Mouse (Mus musculus): ENCODE measurements around the gene Cacna1e. TPM values are rescaled to one million over a fixed set of nuclear protein-coding genes. Genes with fewer than 3 reads are reported as not detected.

The Cacna1e gene
- polyA plus RNA-seq, 1 experiment from 2014 or later = 1.4 TPM

DNA sequence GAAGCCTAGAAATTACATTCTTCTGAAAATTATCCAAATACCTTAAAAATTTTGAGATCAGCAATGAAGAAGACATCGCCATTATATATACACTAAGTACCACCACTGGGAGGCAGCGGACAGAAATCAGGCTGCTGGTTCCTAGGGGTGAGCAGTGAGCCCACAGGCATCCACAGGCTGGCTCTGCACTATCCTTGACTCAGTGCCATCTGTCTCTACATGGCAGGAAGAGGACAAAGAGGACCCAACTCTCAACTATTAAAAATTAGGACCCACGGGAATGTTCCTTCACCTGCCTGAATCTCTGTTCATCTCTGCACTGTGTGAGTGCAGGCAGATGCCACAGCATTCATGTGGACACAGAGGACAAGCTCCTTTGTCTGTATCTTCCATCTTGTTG, 79.3 kb downstream of the Cacna1e start:
- no peaks in the 10 kb centered on the region for H3K9me3 ChIP-seq (ENCODE audit: control insufficient read depth, low read length)
- no peak for DNase-seq (ENCODE audit: low spot score)
- 90% methylated on average over 3 of the region's 3 CpGs for WGBS

DNA sequence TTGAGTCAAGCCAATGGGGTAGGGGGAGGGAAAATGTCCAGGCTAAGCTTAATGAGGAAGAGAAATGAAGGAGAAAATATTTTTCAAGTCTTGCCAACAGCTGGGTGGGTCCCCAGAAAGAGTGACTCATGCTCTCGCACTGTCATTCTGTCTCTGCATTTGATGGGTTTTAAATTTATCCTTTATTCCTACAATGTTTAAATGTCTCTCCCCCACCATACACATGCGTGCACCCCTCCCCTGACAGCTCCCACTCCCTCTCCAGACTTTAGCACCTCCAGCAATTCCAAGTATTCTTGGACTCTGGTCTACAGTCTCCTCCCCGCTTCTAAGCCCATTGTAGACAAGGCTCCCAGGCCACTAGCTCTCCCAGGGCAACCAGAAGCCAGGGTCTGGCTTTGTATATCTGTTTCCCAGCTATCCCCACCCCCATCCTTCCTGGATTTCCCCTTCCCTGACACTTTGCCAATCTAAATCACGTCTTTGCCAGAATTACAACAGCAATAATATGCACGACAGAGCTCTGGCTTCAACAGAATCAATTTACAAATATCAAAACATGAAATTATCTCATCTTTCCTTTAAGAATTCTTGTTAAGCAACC, 81.9 kb downstream of the Cacna1e start:
- no peak overlapping the region for H3K4me2 ChIP-seq (ENCODE audit: low read depth, low read length, severe bottlenecking)
- no peak overlapping the region for H3K27ac ChIP-seq (ENCODE audit: low read depth, low read length)
- no peaks in the 10 kb centered on the region for H3K4me1 ChIP-seq (replicated peaks; ENCODE audit: control insufficient read depth, insufficient read depth, low read length)
- H3K36me3 ChIP-seq (ENCODE audit: control insufficient read depth, insufficient read depth, low read length) = no peaks in the 10 kb centered on the region
- WGBS = 84% methylated on average over 5 of the region's 5 CpGs
- H3K27me3 ChIP-seq (ENCODE audit: control insufficient read depth, insufficient read depth, low read length) = no peaks in the 10 kb centered on the region
- no peaks in the 10 kb centered on the region for H3K9me3 ChIP-seq (ENCODE audit: control insufficient read depth, low read length)
- H3K4me3 ChIP-seq (ENCODE audit: low read depth, low read length) = no peak overlapping the region
- ATAC-seq (replicated peaks; ENCODE audit: low FRiP score) = no peak
- no peak overlapping the region for H3K9ac ChIP-seq (ENCODE audit: low read length)
- DNase-seq (ENCODE audit: low spot score) = no peak

More for the DNA sequence above, 79.3 kb downstream of the Cacna1e start:
- Histone ChIP-seq H3K4me2 (ENCODE audit: low read depth, low read length, severe bottlenecking) (no peak overlapping the region), H3K36me3 (ENCODE audit: control insufficient read depth, insufficient read depth, low read length) (no peaks in the 10 kb centered on the region), H3K27ac (ENCODE audit: low read depth, low read length) (no peak overlapping the region), H3K27me3 (ENCODE audit: control insufficient read depth, insufficient read depth, low read length) (no peaks in the 10 kb centered on the region), H3K9ac (ENCODE audit: low read length) (no peak overlapping the region), H3K4me1 (replicated peaks; ENCODE audit: control insufficient read depth, insufficient read depth, low read length) (no peaks in the 10 kb centered on the region), H3K4me3 (ENCODE audit: low read depth, low read length) (no peak overlapping the region)
- no peak for ATAC-seq (replicated peaks; ENCODE audit: low FRiP score)

DNA sequence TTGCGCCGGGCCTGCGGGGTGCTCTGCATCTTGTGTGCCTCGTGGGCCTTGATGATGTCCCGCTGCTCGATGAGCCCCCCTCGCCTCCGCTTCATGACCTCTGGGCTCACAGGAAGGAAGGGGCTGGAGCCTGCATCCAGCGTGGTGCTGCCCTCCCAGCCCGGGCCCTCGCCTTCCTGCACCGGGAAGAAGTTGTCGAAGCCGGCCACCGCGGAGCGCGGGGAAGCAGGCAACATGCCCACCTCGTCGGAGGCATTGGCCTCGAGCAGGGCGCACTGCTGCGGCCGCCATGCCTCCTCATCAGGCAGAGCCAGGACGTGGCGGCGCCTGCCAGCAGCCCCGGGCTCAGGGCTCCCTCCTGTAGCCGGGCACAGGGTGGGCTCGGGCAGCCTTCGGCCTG, 85.0 kb downstream of the Cacna1e start:
- WGBS = 82% methylated on average over 31 of the region's 31 CpGs
- Histone ChIP-seq H3K9ac (ENCODE audit: low read length) (no peak overlapping the region), H3K4me1 (replicated peaks; ENCODE audit: control insufficient read depth, insufficient read depth, low read length) (no peaks in the 10 kb centered on the region), H3K4me3 (ENCODE audit: low read depth, low read length) (no peak overlapping the region), H3K36me3 (ENCODE audit: control insufficient read depth, insufficient read depth, low read length) (no peaks in the 10 kb centered on the region), H3K4me2 (ENCODE audit: low read depth, low read length, severe bottlenecking) (no peak overlapping the region), H3K27ac (ENCODE audit: low read depth, low read length) (no peak overlapping the region), H3K27me3 (ENCODE audit: control insufficient read depth, insufficient read depth, low read length) (no peaks in the 10 kb centered on the region), H3K9me3 (ENCODE audit: control insufficient read depth, low read length) (no peaks in the 10 kb centered on the region)
- ATAC-seq (replicated peaks; ENCODE audit: low FRiP score) (no peak), DNase-seq (ENCODE audit: low spot score) (no peak)

DNA sequence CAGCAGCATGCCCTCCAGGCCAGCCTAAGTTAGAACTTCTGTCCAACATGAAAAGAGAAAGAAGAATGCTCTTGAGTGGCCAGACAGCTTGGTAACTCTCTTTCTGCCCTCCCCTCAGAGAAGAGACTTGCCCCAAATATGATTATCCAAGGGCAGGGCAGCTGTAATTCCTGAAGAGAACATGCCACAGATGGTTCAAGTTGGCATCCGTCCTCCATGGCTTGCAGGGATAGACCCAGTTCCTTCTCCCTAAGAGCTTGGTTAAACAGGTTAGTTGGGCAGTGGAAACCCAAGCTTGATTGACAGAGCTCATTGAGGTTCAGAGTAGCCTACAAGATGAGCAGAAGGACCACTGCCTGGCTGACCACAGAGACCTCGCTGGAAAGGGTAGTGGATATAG, 85.5 kb downstream of the Cacna1e start:
- DNase-seq (ENCODE audit: low spot score) (no peak), ATAC-seq (replicated peaks; ENCODE audit: low FRiP score) (no peak)
- H3K27me3 ChIP-seq (ENCODE audit: control insufficient read depth, insufficient read depth, low read length) = no peaks in the 10 kb centered on the region
- H3K9ac ChIP-seq (ENCODE audit: low read length) = no peak overlapping the region
- H3K9me3 ChIP-seq (ENCODE audit: control insufficient read depth, low read length) = no peaks in the 10 kb centered on the region
- 80% methylated on average over 2 of the region's 2 CpGs for WGBS
- no peak overlapping the region for H3K27ac ChIP-seq (ENCODE audit: low read depth, low read length)
- no peaks in the 10 kb centered on the region for H3K4me1 ChIP-seq (replicated peaks; ENCODE audit: control insufficient read depth, insufficient read depth, low read length)
- H3K4me2 ChIP-seq (ENCODE audit: low read depth, low read length, severe bottlenecking) = no peak overlapping the region
- H3K4me3 ChIP-seq (ENCODE audit: low read depth, low read length) = no peak overlapping the region
- no peaks in the 10 kb centered on the region for H3K36me3 ChIP-seq (ENCODE audit: control insufficient read depth, insufficient read depth, low read length)

DNA sequence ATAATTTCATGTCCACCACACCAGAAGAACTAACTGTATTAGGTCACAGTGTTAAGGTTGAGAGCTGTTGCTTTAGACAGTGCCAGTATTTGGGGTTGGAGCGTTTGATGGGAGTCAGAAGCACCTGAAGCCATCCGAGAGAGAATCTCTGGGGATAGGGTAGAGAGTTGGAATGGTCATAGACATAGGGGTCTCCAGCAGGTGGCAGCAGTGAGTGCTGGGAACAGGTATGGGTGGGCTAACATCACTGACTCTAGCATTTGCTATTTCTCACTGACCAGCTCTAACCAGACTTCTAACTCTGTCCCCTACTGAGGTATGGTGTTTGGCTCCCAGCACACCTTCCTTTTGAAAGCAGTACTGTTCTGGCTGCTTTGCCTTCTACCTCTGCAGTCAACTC, 87.6 kb downstream of the Cacna1e start:
- ATAC-seq (replicated peaks; ENCODE audit: low FRiP score) = 0 out of 2 replicates have a peak, but pooled peaks have one; percentile 61
- Histone ChIP-seq H3K9me3 (ENCODE audit: control insufficient read depth, low read length) (no peaks in the 10 kb centered on the region), H3K36me3 (ENCODE audit: control insufficient read depth, insufficient read depth, low read length) (no peaks in the 10 kb centered on the region), H3K4me3 (ENCODE audit: low read depth, low read length) (no peak overlapping the region), H3K4me1 (replicated peaks; ENCODE audit: control insufficient read depth, insufficient read depth, low read length) (no peaks in the 10 kb centered on the region), H3K27me3 (ENCODE audit: control insufficient read depth, insufficient read depth, low read length) (no peaks in the 10 kb centered on the region), H3K9ac (ENCODE audit: low read length) (no peak overlapping the region), H3K4me2 (ENCODE audit: low read depth, low read length, severe bottlenecking) (no peak overlapping the region), H3K27ac (ENCODE audit: low read depth, low read length) (no peak overlapping the region)
- 63% methylated on average over 2 of the region's 2 CpGs for WGBS
- peak; percentile 68 for DNase-seq (ENCODE audit: low spot score)

DNA sequence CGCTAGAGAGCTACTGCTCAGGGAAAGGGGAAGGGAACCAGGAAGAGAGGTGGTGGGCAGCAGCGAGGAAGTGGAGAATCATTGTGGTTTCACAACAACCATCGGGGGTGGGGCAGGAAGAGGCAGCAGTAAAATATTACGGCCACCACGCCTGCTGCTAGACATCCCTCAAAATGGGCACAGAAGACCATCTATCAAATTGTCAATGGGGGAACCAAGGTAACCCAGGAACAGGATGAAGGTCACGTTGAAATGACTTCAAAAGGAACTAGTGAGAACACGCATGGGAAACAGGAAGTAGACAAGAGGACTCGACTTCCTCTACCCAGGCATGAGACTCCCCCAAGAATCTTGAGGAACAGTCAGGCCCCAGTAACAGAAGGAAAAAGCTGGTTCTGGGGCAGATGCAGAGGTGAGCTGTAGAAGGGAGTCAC, 89.8 kb downstream of the Cacna1e start:
- WGBS = 88% methylated on average over 8 of the region's 8 CpGs
- Histone ChIP-seq H3K9me3 (ENCODE audit: control insufficient read depth, low read length) (no peaks in the 10 kb centered on the region), H3K9ac (ENCODE audit: low read length) (no peak overlapping the region), H3K4me3 (ENCODE audit: low read depth, low read length) (no peak overlapping the region), H3K4me2 (ENCODE audit: low read depth, low read length, severe bottlenecking) (no peak overlapping the region), H3K4me1 (replicated peaks; ENCODE audit: control insufficient read depth, insufficient read depth, low read length) (no peaks in the 10 kb centered on the region), H3K27ac (ENCODE audit: low read depth, low read length) (no peak overlapping the region), H3K36me3 (ENCODE audit: control insufficient read depth, insufficient read depth, low read length) (no peaks in the 10 kb centered on the region), H3K27me3 (ENCODE audit: control insufficient read depth, insufficient read depth, low read length) (no peaks in the 10 kb centered on the region)
- no peak for DNase-seq (ENCODE audit: low spot score)
- ATAC-seq (replicated peaks; ENCODE audit: low FRiP score) = no peak

DNA sequence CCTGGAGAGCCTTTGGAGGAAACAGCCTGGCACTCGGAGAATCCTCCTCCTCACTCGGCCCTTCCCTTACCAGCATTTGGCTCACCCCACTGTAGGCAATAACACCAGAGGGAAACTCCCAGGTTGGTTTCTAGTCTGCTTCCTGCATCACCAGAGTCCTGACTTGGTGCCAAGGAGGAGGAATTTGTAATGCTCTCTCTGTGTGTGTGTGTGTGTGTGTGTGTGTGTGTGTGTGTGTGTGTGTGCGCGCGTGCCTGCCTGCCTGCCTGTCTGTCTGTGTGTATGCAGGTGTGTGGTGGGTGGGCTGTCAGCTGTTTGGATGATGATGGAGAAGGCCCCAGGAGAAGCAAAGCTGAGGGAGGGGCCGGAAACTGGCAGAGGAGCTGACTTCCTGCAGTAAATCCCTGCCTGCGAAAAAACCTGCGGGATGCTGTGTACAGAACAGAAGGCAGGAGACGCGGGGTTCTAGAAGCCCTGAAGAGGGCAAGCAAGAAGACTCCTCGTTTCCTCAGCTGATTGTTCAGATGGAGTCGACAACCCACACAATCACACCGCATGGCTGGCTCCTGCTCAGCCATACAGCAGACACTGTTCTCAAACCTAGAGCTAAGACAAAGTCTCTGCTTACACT, 92.6 kb downstream of the Cacna1e start:
- WGBS = 83% methylated on average over 13 of the region's 13 CpGs
- ATAC-seq (replicated peaks; ENCODE audit: low FRiP score) = no peak

DNA sequence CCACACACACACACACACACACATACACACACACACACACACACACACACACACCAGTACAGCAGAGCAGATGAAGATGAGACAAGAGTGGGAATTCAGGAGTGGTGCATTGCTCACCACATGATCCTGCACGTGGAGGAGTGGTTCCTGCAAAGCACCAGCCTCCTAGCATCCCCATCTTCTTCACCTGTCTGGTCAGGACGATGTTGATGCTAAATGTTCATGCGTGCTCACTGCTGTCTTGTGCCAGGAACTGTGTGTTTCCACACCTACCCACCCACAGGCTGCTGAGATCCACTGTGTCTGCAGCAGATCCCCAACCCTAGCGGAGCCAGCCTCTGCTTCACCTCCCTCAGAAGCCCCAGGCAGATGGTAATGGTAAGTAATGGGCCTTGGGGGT, 95.8 kb downstream of the Cacna1e start:
- Histone ChIP-seq H3K9ac (ENCODE audit: low read length) (no peak overlapping the region), H3K4me3 (ENCODE audit: low read depth, low read length) (no peak overlapping the region), H3K9me3 (ENCODE audit: control insufficient read depth, low read length) (no peaks in the 10 kb centered on the region), H3K27ac (ENCODE audit: low read depth, low read length) (no peak overlapping the region), H3K4me2 (ENCODE audit: low read depth, low read length, severe bottlenecking) (no peak overlapping the region), H3K36me3 (ENCODE audit: control insufficient read depth, insufficient read depth, low read length) (no peaks in the 10 kb centered on the region), H3K27me3 (ENCODE audit: control insufficient read depth, insufficient read depth, low read length) (no peaks in the 10 kb centered on the region), H3K4me1 (replicated peaks; ENCODE audit: control insufficient read depth, insufficient read depth, low read length) (no peaks in the 10 kb centered on the region)
- DNase-seq (ENCODE audit: low spot score) (no peak), ATAC-seq (replicated peaks; ENCODE audit: low FRiP score) (peak; percentile 1; the same call in 1 of the 2 replicates)
- 72% methylated on average over 4 of the region's 4 CpGs for WGBS

More for the DNA sequence above, 92.6 kb downstream of the Cacna1e start:
- H3K4me1 ChIP-seq (replicated peaks; ENCODE audit: control insufficient read depth, insufficient read depth, low read length) = no peaks in the 10 kb centered on the region
- no peaks in the 10 kb centered on the region for H3K9me3 ChIP-seq (ENCODE audit: control insufficient read depth, low read length)
- H3K36me3 ChIP-seq (ENCODE audit: control insufficient read depth, insufficient read depth, low read length) = no peaks in the 10 kb centered on the region
- no peak overlapping the region for H3K9ac ChIP-seq (ENCODE audit: low read length)
- no peak overlapping the region for H3K27ac ChIP-seq (ENCODE audit: low read depth, low read length)
- H3K27me3 ChIP-seq (ENCODE audit: control insufficient read depth, insufficient read depth, low read length) = no peaks in the 10 kb centered on the region
- no peak overlapping the region for H3K4me2 ChIP-seq (ENCODE audit: low read depth, low read length, severe bottlenecking)
- no peak overlapping the region for H3K4me3 ChIP-seq (ENCODE audit: low read depth, low read length)
- DNase-seq (ENCODE audit: low spot score) = no peak

DNA sequence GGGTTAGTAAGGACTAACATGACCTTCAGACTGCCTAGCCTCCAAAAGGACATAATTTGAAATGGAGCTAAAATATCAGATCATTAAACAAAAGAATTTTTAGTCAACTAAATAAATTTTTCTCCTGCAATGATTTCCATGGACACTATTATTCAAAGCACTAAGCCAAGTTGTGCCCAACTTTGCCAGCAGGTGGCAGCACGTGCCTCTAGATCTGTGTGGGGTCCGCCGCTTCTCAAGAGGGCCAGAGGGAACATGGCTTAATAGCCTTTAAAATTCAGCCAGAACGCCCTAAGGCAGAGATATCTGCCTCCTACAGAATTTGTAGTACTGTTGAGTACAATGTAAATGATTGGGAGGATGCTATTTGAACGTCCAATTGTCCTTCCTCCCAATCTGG, 96.2 kb downstream of the Cacna1e start:
- Histone ChIP-seq H3K4me2 (ENCODE audit: low read depth, low read length, severe bottlenecking) (no peak overlapping the region), H3K9ac (ENCODE audit: low read length) (no peak overlapping the region), H3K4me1 (replicated peaks; ENCODE audit: control insufficient read depth, insufficient read depth, low read length) (no peaks in the 10 kb centered on the region), H3K4me3 (ENCODE audit: low read depth, low read length) (no peak overlapping the region), H3K36me3 (ENCODE audit: control insufficient read depth, insufficient read depth, low read length) (no peaks in the 10 kb centered on the region), H3K9me3 (ENCODE audit: control insufficient read depth, low read length) (no peaks in the 10 kb centered on the region), H3K27me3 (ENCODE audit: control insufficient read depth, insufficient read depth, low read length) (no peaks in the 10 kb centered on the region), H3K27ac (ENCODE audit: low read depth, low read length) (no peak overlapping the region)
- WGBS = 12% methylated on average over 5 of the region's 5 CpGs
- DNase-seq (ENCODE audit: low spot score) (peak; percentile 88), ATAC-seq (replicated peaks; ENCODE audit: low FRiP score) (peak; percentile 60; the same call in 1 of the 2 replicates)

Data from forebrain, embryonic 11.5 days (tissue).